Mouse (Mus musculus): ENCODE data around the gene Hat1. TPM values are rescaled to one million over a fixed set of nuclear protein-coding genes. Genes with fewer than 3 reads are reported as not detected.

The Hat1 gene
- polyA plus RNA-seq, 1 experiment from 2014 or later = 197 TPM

GRCm38 (mm10) chr2:71387766-71388165 lies 992 bp upstream of the Hat1 start:
- H3K27me3 ChIP-seq (replicated peaks; ENCODE audit: low read depth, poor library complexity, severe bottlenecking) = no peaks in the 10 kb centered on the region
- no peaks in the 10 kb centered on the region for H3K9me3 ChIP-seq
- H3K36me3 ChIP-seq (replicated peaks) = peaks cover 26% of the 10 kb centered on the region
- DNase-seq (ENCODE audit: low spot score) = peak; percentile 45
- H3K27ac ChIP-seq (replicated peaks) = no peak overlapping the region
- 82% methylated on average over 6 of the region's 6 CpGs for WGBS
- H3K4me3 ChIP-seq = no peak overlapping the region
- peaks cover 24% of the 10 kb centered on the region for H3K4me1 ChIP-seq

GRCm38 (mm10) chr2:71389864-71390263 lies 1.1 kb downstream of the Hat1 start:
- no peak for DNase-seq (ENCODE audit: low spot score)
- 68% methylated on average over 9 of the region's 9 CpGs for WGBS
- no peaks in the 10 kb centered on the region for H3K27me3 ChIP-seq (replicated peaks; ENCODE audit: low read depth, poor library complexity, severe bottlenecking)
- peak overlapping the region; percentile 94 for H3K27ac ChIP-seq (replicated peaks)
- H3K36me3 ChIP-seq (replicated peaks) = peaks cover 47% of the 10 kb centered on the region
- H3K4me3 ChIP-seq = peak overlapping the region; percentile 90
- peaks cover 18% of the 10 kb centered on the region for H3K4me1 ChIP-seq
- H3K9me3 ChIP-seq = no peaks in the 10 kb centered on the region

GRCm38 (mm10) chr2:71405613-71406012 lies 16.9 kb downstream of the Hat1 start:
- Histone ChIP-seq H3K36me3 (replicated peaks) (peaks cover 96% of the 10 kb centered on the region), H3K27ac (replicated peaks) (no peak overlapping the region), H3K4me1 (no peaks in the 10 kb centered on the region), H3K9me3 (no peaks in the 10 kb centered on the region), H3K4me3 (no peak overlapping the region), H3K27me3 (replicated peaks; ENCODE audit: low read depth, poor library complexity, severe bottlenecking) (no peaks in the 10 kb centered on the region)
- DNase-seq (ENCODE audit: low spot score) = no peak
- WGBS = 92% methylated on average over 1 of the region's 1 CpGs

- H3K36me3 ChIP-seq (replicated peaks) = peaks cover 79% of the 10 kb centered on the region
- 78% methylated on average over 3 of the region's 3 CpGs for WGBS
- no peaks in the 10 kb centered on the region; the same call in 1 of the 2 replicates for H3K4me1 ChIP-seq
- no peak overlapping the region for H3K4me3 ChIP-seq
- DNase-seq (ENCODE audit: low spot score) = no peak
- no peaks in the 10 kb centered on the region for H3K27me3 ChIP-seq (replicated peaks; ENCODE audit: low read depth, poor library complexity, severe bottlenecking)
- no peak overlapping the region for H3K27ac ChIP-seq (replicated peaks)
- no peaks in the 10 kb centered on the region for H3K9me3 ChIP-seq
Measured at GRCm38 (mm10) chr2:71418760-71419280, 30.1 kb downstream of the Hat1 start.

- H3K9me3 ChIP-seq = no peaks in the 10 kb centered on the region
Measured at GRCm38 (mm10) chr2:71419408-71419807, 30.6 kb downstream of the Hat1 start.

GRCm38 (mm10) chr2:71420895-71421425 lies 32.2 kb downstream of the Hat1 start:
- no peaks in the 10 kb centered on the region for H3K27me3 ChIP-seq (replicated peaks; ENCODE audit: low read depth, poor library complexity, severe bottlenecking)
- 86% methylated on average over 9 of the region's 9 CpGs for WGBS
- H3K27ac ChIP-seq (replicated peaks) = no peak overlapping the region
- H3K4me3 ChIP-seq = no peak overlapping the region
- H3K4me1 ChIP-seq = no peaks in the 10 kb centered on the region; the same call in 1 of the 2 replicates
- H3K9me3 ChIP-seq = no peaks in the 10 kb centered on the region
- DNase-seq (ENCODE audit: low spot score) = no peak
- peaks cover 76% of the 10 kb centered on the region for H3K36me3 ChIP-seq (replicated peaks)

More at GRCm38 (mm10) chr2:71419408-71419807, 30.6 kb downstream of the Hat1 start:
- Histone ChIP-seq H3K36me3 (replicated peaks) (peaks cover 79% of the 10 kb centered on the region), H3K27ac (replicated peaks) (no peak overlapping the region), H3K4me3 (no peak overlapping the region), H3K4me1 (no peaks in the 10 kb centered on the region; the same call in 1 of the 2 replicates), H3K27me3 (replicated peaks; ENCODE audit: low read depth, poor library complexity, severe bottlenecking) (no peaks in the 10 kb centered on the region)
- no peak for DNase-seq (ENCODE audit: low spot score)
- WGBS = 89% methylated on average over 3 of the region's 3 CpGs

GRCm38 (mm10) chr2:71424545-71424944 lies 35.8 kb downstream of the Hat1 start:
- peaks cover 93% of the 10 kb centered on the region for H3K36me3 ChIP-seq (replicated peaks)
- DNase-seq (ENCODE audit: low spot score) = no peak

GRCm38 (mm10) chr2:71435440-71435839 lies 46.7 kb downstream of the Hat1 start:
- H3K27ac ChIP-seq (replicated peaks) = no peak overlapping the region
- no peak overlapping the region for H3K4me3 ChIP-seq
- peaks cover 4% of the 10 kb centered on the region; the same call in 1 of the 2 replicates for H3K9me3 ChIP-seq
- H3K27me3 ChIP-seq (replicated peaks; ENCODE audit: low read depth, poor library complexity, severe bottlenecking) = no peaks in the 10 kb centered on the region
- H3K36me3 ChIP-seq (replicated peaks) = peaks cover 93% of the 10 kb centered on the region
- WGBS = 84% methylated on average over 4 of the region's 4 CpGs
- no peak for DNase-seq (ENCODE audit: low spot score)
- H3K4me1 ChIP-seq = no peaks in the 10 kb centered on the region

More at GRCm38 (mm10) chr2:71424545-71424944, 35.8 kb downstream of the Hat1 start:
- no peaks in the 10 kb centered on the region for H3K4me1 ChIP-seq
- H3K4me3 ChIP-seq = no peak overlapping the region
- 83% methylated on average over 4 of the region's 4 CpGs for WGBS
- no peaks in the 10 kb centered on the region for H3K27me3 ChIP-seq (replicated peaks; ENCODE audit: low read depth, poor library complexity, severe bottlenecking)
- H3K9me3 ChIP-seq = no peaks in the 10 kb centered on the region
- H3K27ac ChIP-seq (replicated peaks) = no peak overlapping the region

- Histone ChIP-seq H3K27me3 (replicated peaks; ENCODE audit: low read depth, poor library complexity, severe bottlenecking) (0 out of 2 replicates have a peak, but pooled peaks cover 7% of the 10 kb centered on the region), H3K36me3 (replicated peaks) (peaks cover 37% of the 10 kb centered on the region), H3K4me1 (peaks cover 7% of the 10 kb centered on the region), H3K4me3 (no peak overlapping the region), H3K27ac (replicated peaks) (no peak overlapping the region), H3K9me3 (no peaks in the 10 kb centered on the region)
- no peak for DNase-seq (ENCODE audit: low spot score)
- WGBS = 38% methylated on average over 2 of the region's 2 CpGs
Measured at GRCm38 (mm10) chr2:71443376-71443775, 54.6 kb downstream of the Hat1 start.

GRCm38 (mm10) chr2:71445536-71446196 lies 56.9 kb downstream of the Hat1 start:
- no peak overlapping the region; the same call in 1 of the 2 replicates for H3K27ac ChIP-seq (replicated peaks)
- WGBS = 52% methylated on average over 17 of the region's 17 CpGs

GRCm38 (mm10) chr2:71449604-71450003 lies 60.8 kb downstream of the Hat1 start:
- Histone ChIP-seq H3K4me3 (no peak overlapping the region), H3K9me3 (no peaks in the 10 kb centered on the region), H3K27me3 (replicated peaks; ENCODE audit: low read depth, poor library complexity, severe bottlenecking) (peaks cover 18% of the 10 kb centered on the region; the same call in 1 of the 2 replicates), H3K4me1 (peaks cover 21% of the 10 kb centered on the region), H3K27ac (replicated peaks) (no peak overlapping the region), H3K36me3 (replicated peaks) (no peaks in the 10 kb centered on the region)
- no peak for DNase-seq (ENCODE audit: low spot score)
- 15% methylated on average over 2 of the region's 2 CpGs for WGBS

More at GRCm38 (mm10) chr2:71445536-71446196, 56.9 kb downstream of the Hat1 start:
- no peaks in the 10 kb centered on the region for H3K9me3 ChIP-seq
- peaks cover 7% of the 10 kb centered on the region for H3K4me1 ChIP-seq
- DNase-seq (ENCODE audit: low spot score) = no peak
- H3K27me3 ChIP-seq (replicated peaks; ENCODE audit: low read depth, poor library complexity, severe bottlenecking) = 0 out of 2 replicates have a peak, but pooled peaks cover 7% of the 10 kb centered on the region
- H3K4me3 ChIP-seq = no peak overlapping the region
- H3K36me3 ChIP-seq (replicated peaks) = peaks cover 18% of the 10 kb centered on the region

- 57% methylated on average over 5 of the region's 5 CpGs for WGBS
- Histone ChIP-seq H3K9me3 (no peaks in the 10 kb centered on the region), H3K4me1 (peaks cover 14% of the 10 kb centered on the region), H3K36me3 (replicated peaks) (no peaks in the 10 kb centered on the region), H3K27ac (replicated peaks) (no peak overlapping the region), H3K27me3 (replicated peaks; ENCODE audit: low read depth, poor library complexity, severe bottlenecking) (peaks cover 12% of the 10 kb centered on the region; the same call in 1 of the 2 replicates), H3K4me3 (no peak overlapping the region)
- DNase-seq (ENCODE audit: low spot score) = no peak
Measured at GRCm38 (mm10) chr2:71451761-71452160, 63.0 kb downstream of the Hat1 start.

Measured in embryonic facial prominence, embryonic 10.5 days (tissue).